Mouse (Mus musculus): ENCODE data around the gene Slc38a4. TPM values are rescaled to one million over a fixed set of nuclear protein-coding genes. Genes with fewer than 3 reads are reported as not detected.

Gene Slc38a4
- 7.3 and 7.9 TPM in 2 replicates for polyA plus RNA-seq (2015; fragmentation: Nextera tagmentation; extraction: Ambion mirVana)

GRCm38 (mm10) chr15:97055794-97056193 lies at the start of gene Slc38a4:
Slc38a4 (minus strand) TSS chr15:97055956.
- DNase-seq (ENCODE audit: low spot score), result no peak

- no peak for DNase-seq (ENCODE audit: low spot score)
Observed at GRCm38 (mm10) chr15:97104889-97105391, 49.2 kb upstream of the Slc38a4 start.

- no peak for DNase-seq (ENCODE audit: low spot score)
Observed at GRCm38 (mm10) chr15:97104048-97104447, 48.3 kb upstream of the Slc38a4 start.

DNA sequence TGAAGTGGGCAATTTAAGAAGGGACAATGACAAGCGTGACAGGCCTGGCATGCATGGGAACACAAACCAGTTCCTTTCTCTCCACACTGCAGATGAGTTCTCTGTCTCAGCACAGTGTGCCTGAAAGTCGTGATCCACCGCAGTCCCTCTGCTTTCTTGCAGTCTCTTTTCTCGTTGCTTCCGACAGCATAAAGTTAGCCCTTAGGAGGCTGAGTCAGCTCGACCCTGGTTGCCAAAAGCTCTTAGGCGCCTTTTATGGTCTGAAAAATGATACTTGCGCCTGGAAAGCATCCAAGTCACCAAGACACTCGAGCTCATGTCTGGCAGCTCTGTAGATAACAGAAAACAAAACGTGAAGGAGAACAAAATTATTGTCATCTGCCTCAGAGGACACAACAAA lies 47.1 kb upstream of the Slc38a4 start:
- no peak for DNase-seq (ENCODE audit: low spot score)

GRCm38 (mm10) chr15:97102181-97102580 lies 46.4 kb upstream of the Slc38a4 start:
- no peak for DNase-seq (ENCODE audit: low spot score)

DNA sequence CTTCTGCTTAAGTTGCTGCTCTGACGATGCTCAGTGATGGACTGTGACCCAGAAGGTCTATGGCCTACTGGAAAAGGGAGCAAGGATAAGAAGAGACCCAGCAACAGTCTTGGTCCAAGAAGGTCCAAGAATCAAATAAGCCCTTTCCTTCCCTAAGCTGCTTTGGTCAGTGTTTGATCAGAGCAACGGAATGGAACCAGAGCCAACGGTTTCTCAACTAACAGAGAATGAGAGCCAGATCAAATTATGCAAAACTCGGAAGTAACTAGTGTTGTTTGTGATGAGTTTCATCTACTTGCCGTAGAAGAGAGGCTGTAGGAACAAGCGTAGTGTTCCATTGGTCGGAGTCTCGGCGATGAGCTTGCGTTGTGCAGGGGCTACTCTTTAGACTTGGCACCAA lies 43.3 kb upstream of the Slc38a4 start:
- no peak for DNase-seq (ENCODE audit: low spot score)

GRCm38 (mm10) chr15:97097548-97097947 lies 41.8 kb upstream of the Slc38a4 start:
- no peak for DNase-seq (ENCODE audit: low spot score)

DNA sequence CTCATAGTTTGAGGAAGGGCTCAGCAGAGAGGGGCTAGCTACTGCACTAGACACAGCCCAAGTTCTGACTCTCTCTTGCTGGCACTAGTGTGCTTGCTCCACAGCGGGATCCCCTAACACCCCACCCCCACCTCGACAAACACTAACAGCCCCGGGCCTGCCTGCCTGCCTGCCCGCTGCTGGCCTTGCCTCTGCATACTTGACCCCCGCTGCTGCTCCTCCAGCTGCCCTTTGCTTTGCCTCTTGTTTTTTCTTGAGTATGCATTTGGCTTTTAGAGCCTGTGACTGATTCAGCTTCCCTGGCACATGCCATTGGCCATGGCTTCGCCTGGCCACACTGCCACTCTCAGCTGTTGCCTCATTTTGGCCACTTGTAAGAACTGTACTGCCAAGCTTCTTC lies 33.8 kb upstream of the Slc38a4 start:
- no peak for DNase-seq (ENCODE audit: low spot score)

- DNase-seq (ENCODE audit: low spot score), result no peak
Observed at GRCm38 (mm10) chr15:97085833-97086232, 30.1 kb upstream of the Slc38a4 start.

GRCm38 (mm10) chr15:97077665-97078064 lies 21.9 kb upstream of the Slc38a4 start:
- no peak for DNase-seq (ENCODE audit: low spot score)

- no peak for DNase-seq (ENCODE audit: low spot score)
Observed at GRCm38 (mm10) chr15:97076092-97076491, 20.3 kb upstream of the Slc38a4 start.

DNA sequence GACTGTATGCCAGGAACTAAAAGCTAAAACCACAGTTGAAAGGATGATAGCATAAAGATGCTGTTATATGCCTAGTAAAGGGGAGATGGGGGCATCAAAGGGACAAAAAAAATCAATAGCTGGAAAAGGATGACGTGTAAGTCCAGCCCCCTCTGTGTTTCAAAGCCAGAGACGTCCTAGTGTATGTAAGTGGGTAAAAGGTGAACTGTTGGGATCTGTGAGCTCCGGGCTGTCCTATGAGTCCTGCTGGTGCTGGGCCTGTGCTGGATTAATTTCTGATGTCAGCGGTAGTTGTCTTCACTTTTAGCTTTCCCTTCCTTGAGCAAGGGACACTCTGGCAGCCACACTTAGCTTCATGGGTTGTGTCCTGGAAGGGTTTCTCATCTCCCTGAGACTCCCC lies 19.5 kb upstream of the Slc38a4 start:
- DNase-seq (ENCODE audit: low spot score), result no peak

DNA sequence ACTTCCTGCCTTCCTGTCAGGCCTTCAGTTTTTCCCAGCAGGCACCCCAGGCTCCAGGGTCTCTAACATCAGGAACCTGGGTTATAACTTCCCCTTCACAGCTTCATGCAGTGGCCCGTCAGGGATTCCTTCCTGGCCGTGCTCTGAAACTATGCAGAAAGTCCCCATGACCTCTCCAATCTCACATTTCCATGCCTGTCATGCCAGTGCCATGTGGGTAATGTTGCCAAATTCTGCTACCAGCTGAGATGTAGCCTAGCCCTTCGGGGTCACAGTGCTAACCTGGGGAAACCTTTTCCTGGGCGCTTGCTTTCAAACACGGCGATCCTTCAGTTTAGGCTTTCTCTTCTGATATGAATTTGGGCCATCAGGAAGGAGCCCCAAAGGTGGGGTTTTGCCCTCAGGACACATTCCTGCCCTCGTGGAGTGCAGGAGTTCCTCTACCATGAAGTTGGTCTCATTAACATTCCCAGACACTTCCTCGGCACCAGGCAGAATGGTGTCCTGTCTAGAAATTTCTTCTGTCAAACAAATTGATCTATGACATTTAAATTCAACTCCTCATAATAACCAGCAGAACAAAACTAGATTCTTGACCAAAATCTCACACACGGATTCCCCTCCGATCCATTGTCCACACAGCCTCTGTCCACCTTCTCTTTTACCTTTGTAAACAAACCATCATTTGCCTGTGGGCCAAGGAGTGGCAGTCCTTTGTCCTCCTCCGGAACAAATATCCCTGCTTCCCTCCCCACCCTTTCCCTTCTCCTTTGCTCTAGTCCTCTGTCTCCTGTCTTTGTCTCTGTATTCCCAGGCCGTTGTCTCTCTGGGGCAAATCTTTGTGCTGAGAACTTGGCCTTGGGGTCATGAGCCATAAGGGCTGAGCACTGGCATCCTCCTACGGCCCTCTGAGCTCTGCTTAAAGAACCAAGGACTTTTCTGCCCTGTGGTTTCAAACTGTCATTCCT lies 17.4 kb upstream of the Slc38a4 start:
- no peak for DNase-seq (ENCODE audit: low spot score)

- DNase-seq (ENCODE audit: low spot score), result no peak
Observed at GRCm38 (mm10) chr15:97067340-97068136, 11.8 kb upstream of the Slc38a4 start.

- no peak for DNase-seq (ENCODE audit: low spot score)
Observed at GRCm38 (mm10) chr15:97066937-97067336, 11.2 kb upstream of the Slc38a4 start.

DNA sequence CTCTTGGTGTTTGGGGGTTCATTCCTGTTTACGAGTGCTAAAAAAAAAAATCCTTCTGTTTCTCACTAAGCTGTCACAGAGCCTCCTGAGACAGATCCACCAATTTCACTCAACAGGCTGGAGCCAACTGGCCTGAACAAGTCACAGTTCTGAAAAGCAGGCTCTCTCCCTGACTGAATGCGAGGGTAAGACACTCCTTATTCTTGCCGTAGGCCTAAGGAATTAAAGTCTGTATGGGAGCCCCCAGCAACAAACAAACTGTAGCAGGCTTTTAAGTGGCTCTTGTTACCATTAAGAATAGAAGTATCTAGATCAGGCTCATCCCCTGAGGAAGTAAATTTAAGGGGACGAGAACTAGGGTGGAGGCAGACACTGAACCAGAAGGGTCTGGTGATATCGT lies 7.5 kb upstream of the Slc38a4 start:
- DNase-seq (ENCODE audit: low spot score), result no peak

DNA sequence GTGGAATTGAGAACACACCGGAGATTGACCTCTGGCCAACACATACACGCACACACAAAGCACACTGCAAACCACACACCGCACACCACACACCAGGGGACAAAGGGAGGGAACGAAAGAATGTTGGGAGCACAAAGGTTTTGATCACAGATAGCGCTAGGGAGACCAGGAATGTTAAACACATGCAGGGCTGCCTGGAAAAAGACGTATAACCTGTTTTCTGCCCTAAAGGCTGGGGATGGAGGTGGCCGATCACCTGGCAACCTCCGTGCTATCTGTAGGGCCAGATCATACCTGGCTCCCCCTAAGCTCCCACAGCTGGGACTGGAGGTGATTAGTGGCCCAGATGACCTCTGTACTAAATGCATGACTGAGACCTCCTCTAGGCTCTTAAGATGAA lies 5.2 kb upstream of the Slc38a4 start:
- no peak for DNase-seq (ENCODE audit: low spot score)

GRCm38 (mm10) chr15:97060571-97060970 lies 4.8 kb upstream of the Slc38a4 start:
- DNase-seq (ENCODE audit: low spot score), result no peak

DNA sequence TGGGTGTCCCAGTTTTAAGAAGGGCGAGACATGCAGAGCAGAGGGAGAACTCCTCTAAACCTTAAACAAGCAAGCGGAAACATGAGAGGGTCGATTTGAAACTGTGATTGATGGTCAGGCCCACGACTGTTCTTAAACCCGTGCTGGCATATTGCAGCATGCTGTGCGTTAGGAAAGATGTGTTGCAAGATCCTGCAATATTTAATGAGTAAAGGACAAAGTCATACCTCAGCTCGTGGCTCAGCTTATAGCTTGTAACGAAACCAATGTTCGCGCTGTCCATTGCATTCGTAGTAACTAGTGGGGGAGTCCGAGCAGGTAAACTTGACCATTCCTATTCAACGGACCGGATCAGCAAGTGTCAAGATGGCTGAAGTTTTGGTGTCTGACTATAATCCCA lies 4.3 kb upstream of the Slc38a4 start:
- no peak for DNase-seq (ENCODE audit: low spot score)

GRCm38 (mm10) chr15:97059071-97060041 lies 3.6 kb upstream of the Slc38a4 start:
- no peak for DNase-seq (ENCODE audit: low spot score)

Data from thymus, postnatal 0 days (tissue).